8 mouse cellular contexts compared by ENCODE assay signal in genomic region chr7:120836361-120836760, GRCm38 (mm10). TPM values are rescaled to one million over a fixed set of nuclear protein-coding genes. Genes with fewer than 3 reads are reported as not detected.
DNase-seq lines count a peak whose midpoint lies in the region; ATAC-seq and TF ChIP-seq lines count a peak whose summit lies in the region.

No protein-coding gene starts in this region.

- WGBS in embryonic facial prominence, embryonic 13.5 days: 4% methylated on average over 12 of the region's 12 CpGs
- 7% methylated on average over 12 of the region's 12 CpGs for WGBS in limb, embryonic 10.5 days

- peak overlapping the region; percentile 62 for H3K4me2 ChIP-seq in embryonic facial prominence, embryonic 13.5 days

- peak overlapping the region; percentile 62; the same call in 1 of the 2 replicates for H3K9ac ChIP-seq in embryonic facial prominence, embryonic 13.5 days

- peak overlapping the region; percentile 51; the same call in 1 of the 2 replicates for H3K27ac ChIP-seq in embryonic facial prominence, embryonic 13.5 days
- no peak overlapping the region for H3K27ac ChIP-seq in limb, embryonic 10.5 days

- H3K4me3 ChIP-seq in C2C12 (ENCODE audit: insufficient read depth, poor library complexity, severe bottlenecking): peak overlapping the region; percentile 34
- H3K4me3 ChIP-seq in embryonic facial prominence, embryonic 13.5 days: peak overlapping the region; percentile 63
- H3K4me3 ChIP-seq in limb, embryonic 10.5 days: peak overlapping the region; percentile 69

- peak overlapping the region; percentile 6 for H3ac ChIP-seq in C2C12 (ENCODE audit: control insufficient read depth, insufficient read length, low read depth)

- H3K4me1 ChIP-seq in embryonic facial prominence, embryonic 13.5 days: peaks cover 13% of the 10 kb centered on the region
- H3K4me1 ChIP-seq in limb, embryonic 10.5 days: peaks cover 11% of the 10 kb centered on the region

- H3K79me3 ChIP-seq in C2C12 (ENCODE audit: low read depth): no peaks in the 10 kb centered on the region

- no peak for TF ChIP-seq CTCF in C2C12 (IDR thresholded peaks at IDR 0.05; ENCODE audit: control insufficient read depth, insufficient read depth, insufficient read length)

- H3K36me3 ChIP-seq in C2C12 (ENCODE audit: control insufficient read depth, insufficient read depth): no peaks in the 10 kb centered on the region
- no peaks in the 10 kb centered on the region for H3K36me3 ChIP-seq in embryonic facial prominence, embryonic 13.5 days
- no peaks in the 10 kb centered on the region for H3K36me3 ChIP-seq in limb, embryonic 10.5 days

- H3K27me3 ChIP-seq in C2C12 (ENCODE audit: control insufficient read depth, insufficient read depth, insufficient read length): no peaks in the 10 kb centered on the region
- no peaks in the 10 kb centered on the region for H3K27me3 ChIP-seq in embryonic facial prominence, embryonic 13.5 days
- peaks cover 12% of the 10 kb centered on the region for H3K27me3 ChIP-seq in limb, embryonic 10.5 days (ENCODE audit: low read depth, poor library complexity, severe bottlenecking)

- no peak for ATAC-seq in CD4-positive, CD25-positive, alpha-beta regulatory T cell, adult 4 months
- ATAC-seq in embryonic facial prominence, embryonic 13.5 days (ENCODE audit: insufficient number of reproducible peaks, insufficient read depth, low FRiP score, low TSS enrichment, low read depth): no peak

- DNase-seq in CD4-positive, CD25-positive, alpha-beta regulatory T cell, adult 2 months (ENCODE audit: low read depth, low spot score): peak; percentile 48
- DNase-seq in limb, embryonic 10.5 days (ENCODE audit: low spot score): peak; percentile 55
- DNase-seq in neural tube, embryonic 10.5 days (ENCODE audit: extremely low spot score, low spot score): peak; percentile 50
- DNase-seq in frontal cortex, postnatal 10 days (ENCODE audit: low spot score in 2 of 2): no peak
- DNase-seq in frontal cortex, postnatal 25 days (ENCODE audit: low spot score in 2 of 2): no peak

- no peaks in the 10 kb centered on the region for H3K79me2 ChIP-seq in C2C12 (ENCODE audit: control insufficient read depth, insufficient read depth)

- H3K9me3 ChIP-seq in embryonic facial prominence, embryonic 13.5 days: no peaks in the 10 kb centered on the region
- H3K9me3 ChIP-seq in limb, embryonic 10.5 days (replicated peaks): no peaks in the 10 kb centered on the region

TF ChIP-seq in C2C12, 6 proteins besides CTCF, POLR2A, EP300 and RAD21:
- TF ChIP-seq USF1 (IDR thresholded peaks at IDR 0.05; ENCODE audit: low read depth): no peak
- no peak for TF ChIP-seq MYOD1 (IDR thresholded peaks at IDR 0.05; ENCODE audit: control insufficient read depth, insufficient read length, low read depth)
- TF ChIP-seq MYOG (IDR thresholded peaks at IDR 0.05; ENCODE audit: control insufficient read depth, extremely low read depth, insufficient read length): no peak
- TF ChIP-seq MAX (IDR thresholded peaks at IDR 0.05): no peak
- TF ChIP-seq CEBPB (IDR thresholded peaks at IDR 0.05; ENCODE audit: low read depth): no peak
- no peak for TF ChIP-seq FOSL1 (IDR thresholded peaks at IDR 0.05; ENCODE audit: insufficient read depth, low read length, poor library complexity, severe bottlenecking)

RNA-seq across cellular contexts. Expression of gene Eef2k, which starts 6.3 kb away (rescaled TPM):
- polyA plus RNA-seq in CD4-positive, CD25-positive, alpha-beta regulatory T cell, adult 4 months (2017; shearing (Covaris generic)): 1 to 10 TPM; 5.6 to 6.0 TPM
- polyA plus RNA-seq in C2C12 (2012; fragmentation: generic; extraction: Trizol): 21.9 TPM
- polyA plus RNA-seq in embryonic facial prominence, embryonic 13.5 days (2015; fragmentation: Nextera tagmentation; extraction: Ambion mirVana): 36.6 and 39.4 TPM in 2 replicates
- polyA plus RNA-seq in limb, embryonic 10.5 days (2016; fragmentation: Nextera tagmentation; extraction: Ambion mirVana): 21.3 and 23.5 TPM in 2 replicates

RNA-seq across cellular contexts. Expression of gene Gm5737, which starts 24.2 kb away (rescaled TPM):
- not detected for polyA plus RNA-seq in CD4-positive, CD25-positive, alpha-beta regulatory T cell, adult 4 months (2017; shearing (Covaris generic))
- not detected for polyA plus RNA-seq in C2C12 (2012; fragmentation: generic; extraction: Trizol)
- polyA plus RNA-seq in embryonic facial prominence, embryonic 13.5 days (2015; fragmentation: Nextera tagmentation; extraction: Ambion mirVana): not detected in 2 replicates
- not detected in 2 replicates for polyA plus RNA-seq in limb, embryonic 10.5 days (2016; fragmentation: Nextera tagmentation; extraction: Ambion mirVana)

Comparison
In these comparisons a context has a peak if more than half of its experiments do, and no peak if none do; other contexts are left out.
1. DNase-seq: peak in CD4-positive, CD25-positive, alpha-beta regulatory T cell, adult 2 months (single experiment), limb, embryonic 10.5 days (single experiment) and neural tube, embryonic 10.5 days (single experiment); none in frontal cortex, postnatal 10 days (0 of 2) and frontal cortex, postnatal 25 days (0 of 2).
2. Peak in every context shown above with its lines, with median percentiles within 50 percentile points of each other: H3K4me3 ChIP-seq.